Mouse (Mus musculus) spleen, adult 2 months (tissue): ENCODE data around the gene Fhit.

Experiments
- CTCF ChIP-seq: fragments of 200-500 bp; IDR thresholded peaks from 2 replicates; pipeline ENCODE4 v1.5.1; 2011; ENCODE audit warnings: mild to moderate bottlenecking, inconsistent platforms; ENCODE audit not compliant: insufficient read depth, insufficient read length, insufficient replicate concordance; ENCODE audit errors: extremely low read depth
- POLR2A ChIP-seq: fragments of 200-500 bp; IDR thresholded peaks from 2 replicates; pipeline ENCODE4 v1.6.1; 2011; ENCODE audit warnings: low read depth, low read length, inconsistent platforms

DNA sequence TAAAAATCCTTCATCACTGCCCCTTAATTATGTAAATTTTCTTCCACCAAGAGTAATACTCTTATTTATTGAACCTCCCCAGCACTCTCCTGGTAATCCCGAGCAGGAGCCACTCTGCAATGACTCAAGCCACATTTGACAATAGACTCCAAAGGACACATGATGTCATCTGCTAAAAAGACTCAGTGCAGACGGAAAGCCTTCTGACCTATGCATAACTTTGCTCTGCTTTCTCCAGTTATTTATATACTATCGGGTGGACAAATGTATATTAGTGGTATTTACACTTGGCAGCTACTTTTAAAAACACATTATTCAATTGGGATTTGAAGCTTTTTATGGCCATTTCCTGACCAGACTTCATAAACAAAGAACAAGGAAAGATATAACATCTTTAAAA lies 304.2 kb downstream of the Fhit start:
- TF ChIP-seq POLR2A (no peak), CTCF (no peak)
